In genomic region chr1:85839790-85840189, GRCm38 (mm10) we compare ENCODE assay signal across 14 mouse cellular contexts.
"Had no signal": no experiment of that assay in that cellular context is flagged by ENCODE, and none has a peak within 500 bp of the region (broad histone marks: within the 10 kb centered on the region; RNA-seq: fewer than 3 reads in every experiment).

No protein-coding gene starts in this region.

- H3K9ac ChIP-seq: limb, embryonic 13.5 days; liver, embryonic 15.5 days; midbrain, embryonic 13.5 days had no signal

- ATAC-seq: midbrain, embryonic 13.5 days had no signal

- H3K27ac ChIP-seq: kidney, postnatal 0 days; limb, embryonic 13.5 days; liver, embryonic 15.5 days; midbrain, embryonic 13.5 days; stomach, postnatal 0 days had no signal

- H3K27me3 ChIP-seq: limb, embryonic 13.5 days; liver, embryonic 15.5 days; megakaryocyte, embryonic 14.5 days; midbrain, embryonic 13.5 days had no signal

- DNase-seq: kidney, adult 11 months; kidney, adult 9 months; kidney, postnatal 4 days; left cerebral cortex, postnatal 4 days; lung, postnatal 10 days; lung, postnatal 4 days; right cerebral cortex, postnatal 14 days; thymus, postnatal 4 days had no signal

- H3K4me1 ChIP-seq: limb, embryonic 13.5 days; midbrain, embryonic 13.5 days had no signal

- H3K4me3 ChIP-seq: limb, embryonic 13.5 days; liver, embryonic 15.5 days; megakaryocyte, embryonic 14.5 days; midbrain, embryonic 13.5 days had no signal

- H3K9me3 ChIP-seq: limb, embryonic 13.5 days; liver, embryonic 15.5 days; megakaryocyte, embryonic 14.5 days; midbrain, embryonic 13.5 days had no signal

- H3K4me2 ChIP-seq: limb, embryonic 13.5 days; liver, embryonic 15.5 days; midbrain, embryonic 13.5 days had no signal
